Mouse (Mus musculus) forebrain, embryonic 12.5 days (tissue): ENCODE data around the gene Trpv4. TPM values are rescaled to one million over a fixed set of nuclear protein-coding genes. Genes with fewer than 3 reads are reported as not detected.

ENCODE experiments used
- ATAC-seq: fragments of 200-750 bp; cut with Nextera tagmentation; 2 replicates; pipeline ENCODE4 v1.8.0; 2017; ENCODE audit warnings: moderate TSS enrichment; ENCODE audit not compliant: low FRiP score
- H3K27ac ChIP-seq: fragments of 300-500 bp; sonication (generic); 2 replicates; pipeline ENCODE4 v1.5.1; 2016; ENCODE audit warnings: mild to moderate bottlenecking
- H3K27me3 ChIP-seq: fragments of 300-500 bp; sonication (generic); 2 replicates; pipeline ENCODE4 v1.6.1; 2016; ENCODE audit warnings: mild to moderate bottlenecking
- H3K36me3 ChIP-seq: fragments of 300-500 bp; sonication (generic); replicated peaks from 2 replicates; pipeline ENCODE4 v1.6.1; 2016; ENCODE audit warnings: mild to moderate bottlenecking
- H3K4me1 ChIP-seq: fragments of 300-500 bp; sonication (generic); 2 replicates; pipeline ENCODE4 v1.6.1; 2016
- H3K4me2 ChIP-seq: fragments of 300-500 bp; sonication (generic); 2 replicates; pipeline ENCODE4 v1.6.1; 2016; ENCODE audit warnings: mild to moderate bottlenecking, moderate library complexity
- H3K4me3 ChIP-seq: fragments of 300-500 bp; sonication (generic); replicated peaks from 2 replicates; pipeline ENCODE4 v1.5.1; 2016; ENCODE audit warnings: mild to moderate bottlenecking
- H3K9ac ChIP-seq: fragments of 300-500 bp; sonication (generic); 2 replicates; pipeline ENCODE4 v1.6.1; 2016; ENCODE audit warnings: mild to moderate bottlenecking
- H3K9me3 ChIP-seq: fragments of 300-500 bp; sonication (generic); 2 replicates; pipeline ENCODE4 v1.6.1; 2016
- WGBS: fragments of 180-500 bp; shearing (Covaris S2); methylation state at CpG from one replicate; pipeline ENCODE4 v1.1.7; 2016; 5-methylcytosine and 5-hydroxymethylcytosine counted together
- polyA plus RNA-seq: library from polyadenylated mRNA; unstranded; fragments of >200 nt; fragmentation: Nextera tagmentation; extraction: Ambion mirVana; gene quantifications from 2 replicates; pipeline ENCODE4 v1.2.1, GENCODE M21; 2016

Trpv4 gene
- polyA plus RNA-seq, 1 experiment from 2014 or later = 0.69 TPM

DNA sequence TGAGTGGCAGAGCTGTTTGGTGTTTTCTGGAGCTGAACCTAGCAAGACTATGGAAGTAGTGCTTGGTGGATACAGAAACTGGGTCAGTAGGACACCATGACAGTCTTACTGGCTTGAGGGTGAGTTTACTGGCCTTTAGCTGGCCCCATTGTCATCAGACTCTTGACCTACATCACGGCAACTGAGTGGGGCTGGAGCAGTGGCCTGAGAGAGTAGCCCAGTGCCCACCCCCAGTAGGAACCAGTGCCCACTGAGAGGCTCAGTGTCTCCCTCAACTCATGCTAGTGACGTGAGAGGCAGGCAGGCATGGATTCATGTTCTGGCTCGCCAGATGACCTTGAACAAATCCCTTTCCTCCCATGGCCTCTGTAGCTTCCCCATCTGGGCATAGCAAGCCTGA, 75.2 kb downstream of the Trpv4 start:
- no peak overlapping the region for H3K4me2 ChIP-seq
- H3K27ac ChIP-seq = no peak overlapping the region
- WGBS = 83% methylated on average over 3 of the region's 3 CpGs
- H3K9me3 ChIP-seq = no peaks in the 10 kb centered on the region
- no peak overlapping the region for H3K4me3 ChIP-seq
- H3K9ac ChIP-seq = no peak overlapping the region
- H3K27me3 ChIP-seq = peaks cover 38% of the 10 kb centered on the region
- no peak for ATAC-seq
- H3K36me3 ChIP-seq = no peaks in the 10 kb centered on the region
- peaks cover 88% of the 10 kb centered on the region for H3K4me1 ChIP-seq

DNA sequence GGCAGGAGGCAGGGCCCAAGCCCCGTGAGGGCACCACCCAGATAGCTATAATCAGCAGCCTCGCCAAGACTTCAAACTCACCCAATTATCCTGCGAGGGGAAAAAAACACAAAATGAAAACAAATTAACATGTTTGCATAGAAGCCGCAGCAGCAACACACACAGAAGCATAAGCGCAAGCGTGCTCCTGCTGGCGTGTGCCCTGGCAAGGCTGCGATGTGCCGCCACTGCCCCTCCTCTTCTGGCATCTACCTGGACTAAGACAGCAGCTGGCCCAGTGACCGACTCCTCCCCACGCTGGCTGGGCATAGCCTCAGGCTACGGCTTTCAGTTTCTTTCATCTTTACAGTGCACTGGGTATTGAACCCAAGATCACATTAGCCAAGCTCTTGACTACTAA, 76.7 kb downstream of the Trpv4 start:
- Histone ChIP-seq H3K4me3 (no peak overlapping the region), H3K27me3 (peaks cover 37% of the 10 kb centered on the region), H3K4me1 (peaks cover 90% of the 10 kb centered on the region), H3K4me2 (no peak overlapping the region), H3K36me3 (no peaks in the 10 kb centered on the region), H3K9me3 (no peaks in the 10 kb centered on the region), H3K9ac (0 out of 2 replicates have a peak overlapping the region, but pooled peaks have one; percentile 8), H3K27ac (peak overlapping the region; percentile 53; the same call in 1 of the 2 replicates)
- 56% methylated on average over 12 of the region's 12 CpGs for WGBS
- ATAC-seq = no peak

DNA sequence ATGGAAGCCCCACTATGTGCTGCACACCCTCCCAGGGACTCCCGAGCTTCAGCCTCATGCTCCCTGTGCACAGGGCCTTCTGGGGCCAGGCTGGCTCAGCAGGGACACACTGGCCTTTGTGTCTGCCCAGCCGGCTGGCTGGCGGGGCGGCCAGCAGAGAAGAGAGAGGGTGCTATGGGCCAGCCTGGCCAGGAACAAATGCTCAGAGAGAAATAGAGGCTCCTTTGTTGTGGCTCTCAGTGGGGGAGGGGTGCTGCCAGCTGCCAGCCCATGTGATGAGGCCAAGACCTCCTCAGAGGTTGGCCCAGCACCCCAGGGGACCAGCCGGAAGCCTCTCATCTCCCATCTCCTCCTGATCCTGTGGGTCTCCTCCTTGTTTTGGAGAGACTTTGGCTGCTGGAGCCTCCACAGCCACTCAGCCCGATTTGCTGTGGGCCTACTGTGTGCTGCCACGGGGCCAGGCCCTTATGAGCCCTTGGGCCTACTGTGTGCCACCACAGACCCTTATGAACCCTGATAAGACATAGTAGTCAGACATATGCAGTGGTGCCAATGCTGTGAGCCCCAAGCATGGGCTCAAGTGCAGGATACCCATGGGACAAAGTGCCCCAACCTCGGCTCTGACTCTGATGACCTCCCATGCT, 78.4 kb downstream of the Trpv4 start:
- H3K27ac ChIP-seq = peak overlapping the region; percentile 38
- H3K4me3 ChIP-seq = no peak overlapping the region
- no peaks in the 10 kb centered on the region for H3K9me3 ChIP-seq
- H3K4me2 ChIP-seq = no peak overlapping the region
- no peaks in the 10 kb centered on the region for H3K36me3 ChIP-seq
- ATAC-seq = no peak
- no peak overlapping the region for H3K9ac ChIP-seq
- peaks cover 39% of the 10 kb centered on the region for H3K27me3 ChIP-seq
- peaks cover 90% of the 10 kb centered on the region for H3K4me1 ChIP-seq
- WGBS = 43% methylated on average over 8 of the region's 8 CpGs

DNA sequence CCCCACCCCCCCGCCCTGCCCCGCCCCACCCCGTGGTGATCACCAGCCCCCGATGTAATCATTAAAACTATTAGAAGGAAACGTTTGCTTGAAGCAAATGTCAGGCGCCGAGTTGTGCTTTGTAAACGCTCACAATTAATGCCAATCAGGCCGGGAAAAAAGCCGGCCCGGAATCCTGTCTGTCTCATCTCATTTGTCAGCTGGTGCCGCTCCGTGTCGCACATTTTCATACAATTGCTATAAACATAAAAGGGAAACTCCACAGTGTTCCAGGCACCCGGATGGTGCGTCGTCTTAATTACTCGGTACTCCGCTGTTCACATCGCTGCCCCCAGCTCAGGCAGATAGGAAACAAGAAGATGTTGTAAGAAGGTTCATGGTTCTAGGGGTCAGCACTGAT, 79.9 kb downstream of the Trpv4 start:
- peaks cover 90% of the 10 kb centered on the region for H3K4me1 ChIP-seq
- peak overlapping the region; percentile 63; the same call in 1 of the 2 replicates for H3K27ac ChIP-seq
- no peak overlapping the region for H3K4me3 ChIP-seq
- ATAC-seq = no peak
- H3K4me2 ChIP-seq = peak overlapping the region; percentile 29; the same call in 1 of the 2 replicates
- H3K36me3 ChIP-seq = no peaks in the 10 kb centered on the region
- whole genome bisulfite sequencing = 29% methylated on average over 20 of the region's 20 CpGs
- H3K9ac ChIP-seq = no peak overlapping the region
- peaks cover 40% of the 10 kb centered on the region for H3K27me3 ChIP-seq
- H3K9me3 ChIP-seq = no peaks in the 10 kb centered on the region

DNA sequence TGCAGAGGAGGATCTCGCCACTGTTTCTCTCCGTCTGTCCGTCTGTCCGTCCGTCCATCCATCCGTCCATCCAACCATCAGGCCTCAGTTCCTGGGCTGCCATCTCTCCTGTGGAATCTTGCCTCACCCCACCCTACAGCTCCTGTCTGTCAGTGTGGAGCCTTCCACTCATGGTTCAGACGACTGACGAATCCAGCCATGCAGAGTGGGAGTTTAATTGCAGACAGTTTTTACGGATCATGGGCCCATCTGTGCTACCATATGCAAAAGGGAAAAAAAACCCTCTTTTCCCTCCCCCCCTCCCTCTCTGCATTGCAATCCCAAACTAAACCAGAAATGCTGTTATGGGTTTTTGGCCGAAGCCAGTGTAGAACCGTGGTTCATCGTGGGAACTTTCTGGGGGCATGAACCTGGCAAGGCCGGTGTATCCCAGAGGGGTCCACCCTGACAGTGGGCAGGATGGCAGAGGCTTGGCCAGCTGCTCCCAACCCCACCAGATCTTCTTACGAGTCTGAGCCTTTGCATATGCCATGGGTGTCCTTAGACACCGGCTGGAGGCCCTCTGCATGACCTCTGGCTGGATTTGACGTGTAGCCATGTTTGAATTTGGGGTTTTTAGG, 82.1 kb downstream of the Trpv4 start:
- Histone ChIP-seq H3K27ac (peak overlapping the region; percentile 70; the same call in 1 of the 2 replicates), H3K9ac (no peak overlapping the region), H3K4me3 (no peak overlapping the region), H3K4me1 (peaks cover 95% of the 10 kb centered on the region), H3K27me3 (peaks cover 45% of the 10 kb centered on the region), H3K9me3 (no peaks in the 10 kb centered on the region), H3K4me2 (peak overlapping the region; percentile 40; the same call in 1 of the 2 replicates), H3K36me3 (no peaks in the 10 kb centered on the region)
- no peak for ATAC-seq
- WGBS = 84% methylated on average over 16 of the region's 16 CpGs

DNA sequence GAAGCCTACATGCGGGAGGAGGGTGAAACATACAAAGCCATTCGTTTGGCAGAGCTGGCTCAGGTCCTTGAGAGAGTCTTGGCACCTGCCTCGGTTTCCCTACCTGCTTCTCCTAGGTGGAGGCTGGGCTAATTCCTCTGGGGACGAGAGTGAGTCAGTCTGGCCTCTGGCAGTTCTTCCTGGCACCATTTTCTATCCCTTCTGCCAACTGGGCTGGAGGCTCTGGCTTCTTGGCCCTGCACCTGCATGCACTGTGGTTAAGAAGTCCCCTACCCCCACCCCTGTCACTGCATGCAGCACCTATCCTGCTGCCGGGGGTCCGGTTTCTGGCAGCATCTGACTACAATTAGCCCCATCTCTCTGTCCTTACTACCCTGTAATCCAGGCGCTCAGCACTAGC, 82.7 kb downstream of the Trpv4 start:
- H3K4me1 ChIP-seq = peaks cover 97% of the 10 kb centered on the region
- H3K27me3 ChIP-seq = peaks cover 45% of the 10 kb centered on the region
- H3K4me3 ChIP-seq = no peak overlapping the region
- no peaks in the 10 kb centered on the region for H3K9me3 ChIP-seq
- H3K27ac ChIP-seq = peak overlapping the region; percentile 70
- WGBS = 68% methylated on average over 7 of the region's 7 CpGs
- no peak overlapping the region for H3K9ac ChIP-seq
- no peak for ATAC-seq
- peak overlapping the region; percentile 40 for H3K4me2 ChIP-seq
- H3K36me3 ChIP-seq = no peaks in the 10 kb centered on the region

DNA sequence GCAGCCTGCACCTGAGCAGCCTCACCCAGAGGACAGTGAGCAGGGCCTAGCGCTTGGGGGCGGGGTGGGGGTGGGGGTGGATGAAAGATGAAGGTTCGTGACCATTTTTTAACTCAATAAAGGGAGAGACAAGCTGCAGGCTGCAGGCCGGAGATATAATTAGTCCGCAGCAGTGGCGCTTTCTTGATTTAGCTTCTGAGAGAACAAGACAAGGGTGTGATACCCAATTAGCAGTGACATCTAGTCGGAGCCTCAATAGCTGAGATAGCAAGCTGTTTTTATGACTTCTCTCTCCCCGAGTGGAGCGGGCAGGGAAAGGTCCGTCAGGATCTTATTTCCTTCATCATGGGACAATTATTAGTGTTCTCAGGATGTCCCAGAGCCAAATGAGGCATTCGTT, 83.2 kb downstream of the Trpv4 start:
- peak overlapping the region; percentile 7; the same call in 1 of the 2 replicates for H3K4me3 ChIP-seq
- peak overlapping the region; percentile 70; the same call in 1 of the 2 replicates for H3K27ac ChIP-seq
- H3K4me2 ChIP-seq = peak overlapping the region; percentile 40
- H3K9me3 ChIP-seq = no peaks in the 10 kb centered on the region
- 0 out of 2 replicates have a peak overlapping the region, but pooled peaks have one; percentile 45 for H3K9ac ChIP-seq
- H3K36me3 ChIP-seq = no peaks in the 10 kb centered on the region
- 13% methylated on average over 11 of the region's 11 CpGs for WGBS
- peaks cover 49% of the 10 kb centered on the region for H3K27me3 ChIP-seq
- H3K4me1 ChIP-seq = peaks cover 98% of the 10 kb centered on the region
- ATAC-seq = no peak

DNA sequence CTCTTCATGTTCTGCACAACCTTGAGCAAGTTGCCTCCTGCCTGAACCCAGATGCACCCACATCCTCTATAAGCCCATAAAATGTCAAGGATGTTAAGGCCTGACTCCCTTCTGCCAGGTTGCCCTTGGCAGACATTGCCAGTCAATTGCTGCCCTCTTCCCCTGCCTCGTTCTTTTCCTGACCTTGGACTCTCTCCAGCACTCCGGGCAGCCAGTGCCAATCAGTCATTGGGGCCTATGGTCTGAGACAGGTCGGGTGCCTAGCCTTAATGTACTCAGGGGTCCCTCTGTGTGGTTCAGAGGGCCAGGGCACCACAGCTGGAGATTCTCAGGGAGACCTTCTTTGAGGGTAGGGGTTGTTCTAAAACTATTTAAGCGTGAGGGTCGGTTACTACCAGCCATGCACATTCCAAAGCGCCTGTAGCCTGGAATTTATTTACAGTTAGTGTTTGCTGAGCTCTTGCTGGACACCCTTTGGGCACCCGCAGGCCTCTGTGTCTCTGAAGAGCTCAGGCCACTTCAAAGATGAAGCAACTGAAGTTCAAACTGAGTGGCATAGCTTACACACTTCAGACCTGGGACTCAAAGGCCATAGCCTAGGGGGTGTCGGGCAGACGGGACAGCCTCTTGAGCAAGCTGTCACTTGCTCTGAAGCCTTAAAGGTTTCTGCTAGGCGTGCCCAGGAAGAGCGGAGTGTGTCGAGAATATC, 84.1 kb downstream of the Trpv4 start:
- Histone ChIP-seq H3K9ac (no peak overlapping the region), H3K36me3 (no peaks in the 10 kb centered on the region), H3K4me2 (peak overlapping the region; percentile 40), H3K9me3 (no peaks in the 10 kb centered on the region), H3K27me3 (peaks cover 53% of the 10 kb centered on the region), H3K4me3 (no peak overlapping the region), H3K4me1 (peaks cover 98% of the 10 kb centered on the region), H3K27ac (0 out of 2 replicates have a peak overlapping the region, but pooled peaks have one; percentile 70)
- 68% methylated on average over 12 of the region's 12 CpGs for WGBS
- ATAC-seq = no peak

DNA sequence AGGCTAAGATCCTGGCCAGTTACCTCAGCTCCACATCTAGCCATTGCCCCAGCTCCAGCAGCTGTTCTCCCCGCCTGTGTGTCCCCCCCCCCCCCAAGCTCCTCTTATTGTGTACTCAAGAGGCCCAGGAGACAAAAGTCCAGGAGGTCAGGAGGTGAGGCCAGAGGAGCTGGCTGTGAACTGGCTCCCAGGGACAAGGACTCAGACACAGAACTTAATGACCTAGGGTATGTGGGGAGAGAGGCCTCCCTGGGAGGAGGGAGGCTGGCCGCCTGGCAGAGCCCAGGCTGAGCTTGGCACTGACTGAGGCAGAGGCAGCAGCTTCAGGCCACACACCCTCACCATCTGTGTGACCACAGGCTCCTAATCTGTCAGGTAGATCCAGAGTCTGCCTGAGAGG, 85.2 kb downstream of the Trpv4 start:
- H3K4me2 ChIP-seq = peak overlapping the region; percentile 72
- peaks cover 58% of the 10 kb centered on the region for H3K27me3 ChIP-seq
- H3K4me3 ChIP-seq = no peak overlapping the region
- peak overlapping the region; percentile 93; the same call in 1 of the 2 replicates for H3K27ac ChIP-seq
- H3K9me3 ChIP-seq = no peaks in the 10 kb centered on the region
- H3K9ac ChIP-seq = peak overlapping the region; percentile 13
- H3K36me3 ChIP-seq = no peaks in the 10 kb centered on the region
- WGBS = 23% methylated on average over 2 of the region's 2 CpGs
- no peak for ATAC-seq
- H3K4me1 ChIP-seq = peaks cover 97% of the 10 kb centered on the region

Other genes with a start within 250 kb of the Trpv4 start
- gene Mmab, start 214.4 kb downstream of the Trpv4 start, polyA plus RNA-seq = 25.9 and 29.4 TPM in 2 replicates
- gene Mvk, start 214.2 kb downstream of the Trpv4 start, polyA plus RNA-seq = 50.3 and 52.0 TPM in 2 replicates
- gene Fam222a, start 90.4 kb downstream of the Trpv4 start, polyA plus RNA-seq = 6.9 and 10.2 TPM in 2 replicates
- gene Gltp, start 32.6 kb upstream of the Trpv4 start, polyA plus RNA-seq = 66.2 and 73.5 TPM in 2 replicates
- 24.6 and 27.0 TPM in 2 replicates for gene Tchp, start 49.3 kb upstream of the Trpv4 start, polyA plus RNA-seq
- 60.4 and 61.1 TPM in 2 replicates for gene Ankrd13a, start 116.3 kb upstream of the Trpv4 start, polyA plus RNA-seq
- gene Git2, start 117.1 kb upstream of the Trpv4 start, polyA plus RNA-seq = 43.0 and 50.4 TPM in 2 replicates
- 160 and 163 TPM in 2 replicates for gene 1500011B03Rik, start 165.0 kb upstream of the Trpv4 start, polyA plus RNA-seq
- gene 4930519G04Rik, start 195.2 kb upstream of the Trpv4 start, polyA plus RNA-seq = not detected in 2 replicates
- 0.54 and 0.61 TPM in 2 replicates for gene Gm9936, start 200.3 kb upstream of the Trpv4 start, polyA plus RNA-seq
- 1.9 and 2.4 TPM in 2 replicates for gene Oasl2, start 238.5 kb upstream of the Trpv4 start, polyA plus RNA-seq